Mouse (Mus musculus) kidney, adult 2 months (tissue): ENCODE measurements around the gene Etv4.

ENCODE experiments used
- CTCF ChIP-seq: fragments of 200-500 bp; conservative IDR thresholded peaks from 2 replicates; pipeline ENCODE4 v1.5.1; 2011; ENCODE audit warnings: low read depth, mild to moderate bottlenecking, control low read depth, low read length, moderate library complexity, mixed read lengths; ENCODE audit not compliant: insufficient read depth, insufficient read length
- POLR2A ChIP-seq: fragments of 200-500 bp; IDR thresholded peaks from one replicate; pipeline ENCODE4 v1.6.1; 2011; ENCODE audit warnings: low read depth, low read length, control low read depth

DNA sequence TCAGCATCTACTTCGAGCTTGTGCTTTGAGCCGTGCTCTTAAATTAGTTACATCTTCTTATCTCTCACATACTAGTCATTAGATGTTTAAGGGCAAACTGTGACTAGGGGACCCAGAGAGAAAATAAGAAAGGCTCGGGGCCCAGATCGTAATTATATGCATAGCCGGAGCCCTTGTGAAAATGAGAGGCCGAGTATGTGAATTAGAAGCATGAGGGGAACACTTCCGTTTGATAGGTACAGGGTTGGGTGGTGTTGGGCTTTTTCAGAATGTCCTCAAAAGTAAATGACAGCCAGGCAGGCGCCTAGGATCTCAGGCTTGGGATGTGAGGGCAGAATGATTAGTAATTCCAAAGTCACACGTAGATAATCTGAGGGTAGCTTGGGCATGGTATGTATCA is 51.6 kb downstream of the Etv4 start:
- TF ChIP-seq CTCF (no peak), POLR2A (no peak)
